Mouse (Mus musculus): ENCODE results near the gene Ttc9. TPM values are rescaled to one million over a fixed set of nuclear protein-coding genes. Genes with fewer than 3 reads are reported as not detected.

Gene Ttc9
- total RNA-seq, 2 experiments from 2014 or later: 2.3 to 2.5 TPM

Other genes starting within 250 kb of the Ttc9 start
- under 1 TPM; 0.32 to 0.69 TPM for gene Adam4, start 209.3 kb upstream of the Ttc9 start, total RNA-seq (2021)
- gene Cox16, start 146.1 kb upstream of the Ttc9 start, total RNA-seq (2021): 10 to 100 TPM; 66.9 to 72.3 TPM
- gene Gm20498, start 98.3 kb upstream of the Ttc9 start, total RNA-seq (2021): 10 to 100 TPM; 44.2 to 53.3 TPM
- gene Synj2bp, start 98.3 kb upstream of the Ttc9 start, total RNA-seq (2021): 10 to 100 TPM; 41.2 to 41.6 TPM
- gene Adam21, start 62.8 kb upstream of the Ttc9 start, total RNA-seq (2021): not detected
- gene Med6, start 36.2 kb upstream of the Ttc9 start, total RNA-seq (2021): 10 to 100 TPM; 12.2 to 16.2 TPM
- under 1 TPM; 0.05 to 0.28 TPM for gene Map3k9, start 149.9 kb downstream of the Ttc9 start, total RNA-seq (2021)
- gene Pcnx, start 228.8 kb downstream of the Ttc9 start, total RNA-seq (2021): 10 to 100 TPM; 59.0 to 63.6 TPM

Measured in heart, adult 18-20 months (tissue).